Mouse (Mus musculus) liver, embryonic 13.5 days (tissue): ENCODE measurements around the gene Trpm3. TPM values are rescaled to one million over a fixed set of nuclear protein-coding genes. Genes with fewer than 3 reads are reported as not detected.
"Not testable (repeated sequence)": the region's sequence is repeated elsewhere in the genome, so short reads cannot be mapped to it uniquely, and the experiment has no call there.

Source experiments
- ATAC-seq: fragments of 200-750 bp; cut with Nextera tagmentation; 2 replicates; pipeline ENCODE4 v1.8.0; 2017; ENCODE audit warnings: low read depth, mild to moderate bottlenecking, moderate number of reproducible peaks, moderate library complexity
- DNase-seq: peaks from one replicate; pipeline ENCODE4 v3.0.0; 2022
- H3K27ac ChIP-seq: fragments of 300-500 bp; sonication (generic); 2 replicates; pipeline ENCODE4 v1.5.1; 2015; ENCODE audit warnings: moderate library complexity, mild to moderate bottlenecking, inconsistent platforms
- H3K27me3 ChIP-seq: fragments of 300-500 bp; sonication (generic); 2 replicates; pipeline ENCODE4 v1.6.1; 2015; ENCODE audit warnings: mild to moderate bottlenecking, inconsistent platforms
- H3K36me3 ChIP-seq: fragments of 300-500 bp; sonication (generic); 2 replicates; pipeline ENCODE4 v1.6.1; 2015; ENCODE audit warnings: mild to moderate bottlenecking, inconsistent platforms
- H3K4me1 ChIP-seq: fragments of 300-500 bp; sonication (generic); replicated peaks from 2 replicates; pipeline ENCODE4 v1.6.1; 2015; ENCODE audit warnings: inconsistent platforms
- H3K4me2 ChIP-seq: fragments of 300-500 bp; sonication (generic); 2 replicates; pipeline ENCODE4 v1.6.1; 2015; ENCODE audit warnings: inconsistent platforms, mild to moderate bottlenecking, moderate library complexity
- H3K4me3 ChIP-seq: fragments of 300-500 bp; sonication (generic); replicated peaks from 2 replicates; pipeline ENCODE4 v1.5.1; 2015; ENCODE audit warnings: mild to moderate bottlenecking, inconsistent platforms
- H3K9ac ChIP-seq: fragments of 300-500 bp; sonication (generic); 2 replicates; pipeline ENCODE4 v1.6.1; 2015; ENCODE audit warnings: mild to moderate bottlenecking, inconsistent platforms
- H3K9me3 ChIP-seq: fragments of 300-500 bp; sonication (generic); replicated peaks from 2 replicates; pipeline ENCODE4 v1.6.1; 2016; ENCODE audit warnings: inconsistent platforms
- WGBS: fragments of 180-500 bp; shearing (Covaris S2); methylation state at CpG from one replicate; pipeline ENCODE4 v1.1.7; 2015; ENCODE audit not compliant: insufficient replicate concordance; 5-methylcytosine and 5-hydroxymethylcytosine counted together
- polyA plus RNA-seq: library from polyadenylated mRNA; unstranded; fragments of >200 nt; fragmentation: Nextera tagmentation; extraction: Ambion mirVana; gene quantifications from 2 replicates; pipeline ENCODE4 v1.2.1, GENCODE M21; 2015

The Trpm3 gene
- polyA plus RNA-seq, 1 experiment from 2014 or later: 0.08 TPM

DNA sequence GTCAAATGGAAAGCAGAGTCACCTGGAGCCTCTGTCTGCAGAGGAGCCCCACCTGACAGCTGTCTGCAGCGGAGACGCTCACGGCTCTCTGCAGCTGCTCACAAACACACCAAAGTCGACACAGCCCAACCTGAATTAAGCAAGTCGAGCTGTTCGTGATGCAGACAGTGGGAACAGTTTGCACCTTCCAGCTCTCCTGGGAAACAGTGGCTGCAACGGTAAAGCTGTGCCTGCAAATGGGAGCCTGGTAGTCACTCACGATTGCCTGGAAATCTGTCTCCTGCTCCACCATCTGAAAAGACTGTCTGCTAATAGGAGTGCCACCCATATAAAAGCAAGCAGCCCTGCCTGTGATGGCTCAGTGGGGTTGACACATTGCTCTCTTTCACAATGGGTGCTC is 865.0 kb downstream of the Trpm3 start:
- Histone ChIP-seq H3K27me3 (no peaks in the 10 kb centered on the region), H3K36me3 (no peaks in the 10 kb centered on the region), H3K4me2 (no peak overlapping the region), H3K27ac (no peak overlapping the region), H3K4me3 (no peak overlapping the region), H3K9me3 (no peaks in the 10 kb centered on the region), H3K9ac (no peak overlapping the region), H3K4me1 (no peaks in the 10 kb centered on the region)
- ATAC-seq (no peak), DNase-seq (no peak)
- 43% methylated on average over 8 of the region's 8 CpGs for WGBS

DNA sequence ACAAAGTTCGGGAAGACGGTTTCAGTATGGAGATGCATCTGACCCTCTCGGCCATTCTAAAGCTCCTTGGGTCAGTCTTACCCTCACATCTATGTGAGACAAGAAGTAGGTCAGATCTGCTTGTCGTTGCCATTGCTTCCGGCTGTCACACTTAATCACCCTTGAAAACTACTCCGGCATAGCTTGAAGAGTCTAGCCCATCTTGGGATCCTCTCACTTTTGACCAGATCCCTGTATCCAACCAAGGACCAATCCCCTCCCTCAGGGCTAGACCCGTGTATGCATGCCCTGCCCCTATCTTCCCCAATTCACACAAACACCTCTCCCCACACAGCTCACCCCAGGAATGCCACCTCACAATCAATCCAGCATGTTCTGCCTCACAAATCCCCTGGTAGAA is 867.0 kb downstream of the Trpm3 start:
- Histone ChIP-seq H3K27ac (no peak overlapping the region), H3K9me3 (no peaks in the 10 kb centered on the region), H3K36me3 (no peaks in the 10 kb centered on the region), H3K9ac (no peak overlapping the region), H3K4me1 (no peaks in the 10 kb centered on the region), H3K27me3 (no peaks in the 10 kb centered on the region), H3K4me2 (no peak overlapping the region), H3K4me3 (no peak overlapping the region)
- DNase-seq (no peak), ATAC-seq (no peak)
- WGBS: 68% methylated on average over 7 of the region's 7 CpGs

DNA sequence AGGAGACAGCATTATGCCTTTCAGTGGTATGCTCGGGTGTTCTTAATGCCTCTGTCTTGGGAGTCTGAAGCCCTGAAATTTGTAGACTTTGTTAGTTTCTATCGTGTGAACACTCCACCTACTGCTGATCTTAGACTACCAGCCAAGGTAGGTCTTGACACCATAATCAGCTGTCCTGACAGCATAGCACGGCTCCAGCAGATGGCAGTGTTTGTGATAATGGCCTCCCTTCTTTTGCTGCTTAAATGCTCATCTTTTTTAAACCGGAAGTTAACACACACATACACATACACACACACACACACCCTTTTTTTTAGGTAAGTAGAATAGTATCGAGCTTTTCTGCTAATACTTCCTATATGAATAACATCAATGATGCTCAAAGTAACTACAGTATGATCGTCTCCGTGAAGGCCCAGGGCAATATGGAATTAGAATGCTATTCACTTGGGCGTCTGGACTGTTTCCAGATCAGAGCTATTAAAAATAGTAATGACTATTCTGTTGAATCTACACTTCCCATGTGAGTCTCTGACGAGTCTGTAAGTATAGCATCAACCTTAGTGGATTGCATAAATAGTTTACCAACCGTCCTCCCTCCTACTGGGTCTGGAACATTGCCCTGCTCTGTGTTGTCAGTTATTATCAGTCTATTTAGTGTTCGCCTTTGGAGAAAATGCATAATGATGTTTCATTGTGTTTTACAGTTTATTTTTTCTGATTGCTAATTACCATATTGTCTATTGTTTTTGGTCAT is 867.8 kb downstream of the Trpm3 start:
- H3K36me3 ChIP-seq: no peaks in the 10 kb centered on the region
- no peak for ATAC-seq
- H3K9me3 ChIP-seq: no peaks in the 10 kb centered on the region
- DNase-seq: no peak
- H3K4me2 ChIP-seq: no peak overlapping the region
- no peaks in the 10 kb centered on the region for H3K27me3 ChIP-seq
- no peaks in the 10 kb centered on the region for H3K4me1 ChIP-seq
- no peak overlapping the region for H3K27ac ChIP-seq
- no peak overlapping the region for H3K9ac ChIP-seq
- 56% methylated on average over 11 of the region's 11 CpGs for WGBS
- H3K4me3 ChIP-seq: no peak overlapping the region

DNA sequence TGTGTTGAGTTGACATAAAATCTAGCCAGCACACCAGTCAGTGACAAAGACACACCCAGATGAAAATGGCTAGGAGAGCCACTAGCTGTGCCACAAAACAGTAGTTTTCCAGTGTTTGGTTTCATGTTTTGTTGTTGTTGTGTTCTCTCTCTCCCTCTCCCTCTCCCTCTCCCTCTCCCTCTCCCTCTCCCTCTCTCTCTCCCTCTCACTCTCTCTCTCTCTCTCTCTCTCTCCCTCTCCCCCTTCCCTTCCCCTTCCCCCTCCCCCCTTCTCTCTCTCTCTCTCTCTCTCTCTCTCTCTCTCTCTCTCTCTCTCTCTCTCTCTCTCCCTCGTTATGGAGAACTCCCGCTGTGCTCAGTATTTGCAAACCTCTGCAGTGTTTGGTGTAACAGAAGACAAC is 874.8 kb downstream of the Trpm3 start:
- Histone ChIP-seq H3K9me3 (no peaks in the 10 kb centered on the region), H3K36me3 (no peaks in the 10 kb centered on the region), H3K4me2 (no peak overlapping the region), H3K4me1 (no peaks in the 10 kb centered on the region), H3K27ac (no peak overlapping the region), H3K4me3 (no peak overlapping the region), H3K9ac (no peak overlapping the region), H3K27me3 (no peaks in the 10 kb centered on the region)
- ATAC-seq (no peak), DNase-seq (no peak)
- WGBS: no CpG with 5 or more reads among the region's 2 CpGs

DNA sequence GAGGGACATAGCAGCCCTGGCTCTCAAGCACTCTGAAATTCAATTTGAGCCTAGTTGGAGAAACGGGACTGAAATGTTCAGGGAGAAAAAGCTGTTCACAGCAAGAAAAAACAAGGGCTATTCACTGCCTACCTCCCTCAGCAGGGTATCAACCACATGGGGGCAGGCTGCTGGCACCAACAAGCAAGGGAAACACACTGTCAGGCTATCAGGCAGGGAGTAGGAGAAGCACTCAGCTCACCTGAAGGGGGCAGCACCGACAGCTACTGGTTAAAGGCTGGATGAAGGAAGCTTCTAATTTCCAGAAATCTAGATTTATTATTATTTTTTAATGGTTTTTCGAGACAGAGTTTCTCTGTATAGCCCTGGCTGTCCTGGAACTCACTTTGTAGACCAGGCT is 876.7 kb downstream of the Trpm3 start:
- Histone ChIP-seq H3K27ac (no peak overlapping the region), H3K9ac (no peak overlapping the region), H3K36me3 (no peaks in the 10 kb centered on the region), H3K4me1 (no peaks in the 10 kb centered on the region), H3K27me3 (no peaks in the 10 kb centered on the region), H3K4me3 (no peak overlapping the region), H3K4me2 (no peak overlapping the region), H3K9me3 (no peaks in the 10 kb centered on the region)
- DNase-seq (peak; percentile 1), ATAC-seq (no peak)
- WGBS: 36% methylated on average over 3 of the region's 3 CpGs

DNA sequence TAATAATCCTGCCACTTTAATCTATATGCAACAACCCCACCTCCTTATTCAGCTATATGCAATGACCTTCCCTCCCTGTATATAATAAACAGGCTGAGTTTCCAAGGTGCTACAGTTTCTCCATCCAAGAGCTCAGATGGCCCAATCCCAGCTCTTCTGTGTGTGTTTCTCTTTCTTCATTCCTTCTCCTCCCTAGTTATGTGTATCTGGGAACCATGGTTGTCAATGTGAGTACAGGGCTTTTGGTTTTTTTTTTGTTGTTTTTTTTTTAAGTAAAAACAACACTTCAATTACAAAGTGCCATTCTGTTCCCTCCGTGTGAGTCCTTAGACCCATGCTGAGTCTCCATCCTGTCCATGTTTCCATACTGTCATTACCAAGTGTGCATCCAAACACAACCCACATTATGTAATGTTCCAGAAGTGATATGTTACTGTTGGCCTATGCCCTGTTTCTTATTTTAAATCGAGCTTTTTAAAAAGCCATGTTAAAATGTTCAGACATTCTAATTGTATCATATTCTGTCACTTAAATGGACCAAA is 879.4 kb downstream of the Trpm3 start:
- Histone ChIP-seq H3K4me3 (no peak overlapping the region), H3K4me2 (no peak overlapping the region), H3K4me1 (no peaks in the 10 kb centered on the region), H3K27ac (no peak overlapping the region), H3K9me3 (no peaks in the 10 kb centered on the region), H3K36me3 (no peaks in the 10 kb centered on the region), H3K27me3 (no peaks in the 10 kb centered on the region), H3K9ac (no peak overlapping the region)
- DNase-seq (no peak), ATAC-seq (no peak)
- 57% methylated on average over 2 of the region's 2 CpGs for WGBS

DNA sequence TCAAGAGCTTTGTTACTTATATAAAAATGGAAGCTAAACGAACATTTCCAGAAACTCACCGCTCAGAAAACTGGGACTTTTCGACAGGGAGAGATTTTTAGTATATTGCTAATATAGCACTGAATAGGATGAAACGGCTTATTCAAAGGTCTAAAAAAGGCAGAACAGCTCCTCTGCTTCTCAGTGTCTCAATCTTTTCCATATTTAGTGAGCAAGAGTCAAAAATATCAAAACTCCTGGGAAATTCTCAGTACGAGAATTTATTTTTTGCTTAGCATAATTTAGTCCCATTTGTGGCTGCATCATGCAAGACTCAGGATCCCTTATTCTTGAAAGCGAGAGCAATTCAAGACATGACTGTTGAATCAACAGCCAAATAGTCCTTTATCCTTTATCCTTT is 884.1 kb downstream of the Trpm3 start:
- 68% methylated on average over 6 of the region's 6 CpGs for WGBS
- Histone ChIP-seq H3K36me3 (no peaks in the 10 kb centered on the region), H3K9ac (no peak overlapping the region), H3K27me3 (no peaks in the 10 kb centered on the region), H3K4me2 (no peak overlapping the region), H3K9me3 (no peaks in the 10 kb centered on the region), H3K4me1 (no peaks in the 10 kb centered on the region), H3K27ac (no peak overlapping the region), H3K4me3 (no peak overlapping the region)
- no peak for ATAC-seq
- DNase-seq: no peak

DNA sequence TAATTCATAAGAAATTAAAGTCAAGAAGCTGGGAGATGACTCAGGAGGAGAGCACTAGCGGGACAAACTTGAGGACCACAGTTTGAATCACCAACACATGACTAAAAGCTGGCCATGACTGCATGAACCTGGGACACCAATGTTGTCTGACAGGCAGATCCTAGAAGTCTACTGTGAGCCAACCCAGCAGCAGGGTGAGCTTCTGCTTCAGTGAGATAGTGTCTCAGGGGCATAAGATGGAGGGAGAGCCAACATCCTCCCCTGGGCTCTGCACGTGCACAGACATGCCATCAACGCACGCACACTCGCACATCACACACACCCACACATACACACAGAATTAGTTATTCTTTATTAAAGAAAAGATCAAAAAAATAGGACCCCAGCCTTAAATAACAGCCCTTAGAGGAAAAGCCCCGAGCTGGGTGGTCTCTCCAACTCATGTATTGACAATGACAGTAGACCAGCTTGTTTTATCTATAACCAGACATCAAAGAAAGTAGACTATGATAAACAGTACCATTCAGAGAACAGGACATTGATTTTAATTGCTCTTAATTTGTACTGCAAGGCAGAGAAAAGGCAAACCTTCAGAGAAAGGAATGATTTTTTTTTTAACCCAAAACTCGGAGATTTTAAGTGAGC is 884.6 kb downstream of the Trpm3 start:
- no peak overlapping the region for H3K4me2 ChIP-seq
- no peak overlapping the region for H3K4me3 ChIP-seq
- H3K9me3 ChIP-seq: no peaks in the 10 kb centered on the region
- 66% methylated on average over 7 of the region's 7 CpGs for WGBS
- DNase-seq (no peak), ATAC-seq (no peak)
- no peak overlapping the region for H3K9ac ChIP-seq
- no peaks in the 10 kb centered on the region for H3K27me3 ChIP-seq
- H3K4me1 ChIP-seq: no peaks in the 10 kb centered on the region
- no peak overlapping the region for H3K27ac ChIP-seq
- no peaks in the 10 kb centered on the region for H3K36me3 ChIP-seq

DNA sequence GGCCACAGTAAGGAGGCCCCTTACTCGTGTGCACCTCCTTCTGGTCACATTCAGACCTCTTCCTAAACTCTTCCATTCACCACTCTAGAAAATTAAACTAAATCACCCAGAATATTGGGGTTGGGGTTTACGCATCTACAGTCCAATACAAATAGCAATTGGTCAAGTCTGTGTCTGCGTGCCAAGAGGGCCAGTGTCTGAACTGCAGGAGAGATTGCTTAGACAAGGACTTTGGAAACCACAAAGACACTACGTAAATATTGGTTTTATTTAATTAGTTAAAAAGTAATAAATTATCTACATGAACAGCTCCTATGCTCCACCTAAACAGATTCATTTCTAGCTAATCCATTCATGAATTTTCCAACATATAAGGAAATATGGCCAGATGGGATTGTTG is 886.0 kb downstream of the Trpm3 start:
- DNase-seq: no peak
- H3K4me3 ChIP-seq: no peak overlapping the region
- ATAC-seq: no peak
- no peak overlapping the region for H3K27ac ChIP-seq
- 61% methylated on average over 4 of the region's 4 CpGs for WGBS
- H3K9ac ChIP-seq: no peak overlapping the region
- H3K4me1 ChIP-seq: no peaks in the 10 kb centered on the region
- H3K27me3 ChIP-seq: no peaks in the 10 kb centered on the region
- H3K36me3 ChIP-seq: no peaks in the 10 kb centered on the region
- no peaks in the 10 kb centered on the region for H3K9me3 ChIP-seq
- H3K4me2 ChIP-seq: no peak overlapping the region

DNA sequence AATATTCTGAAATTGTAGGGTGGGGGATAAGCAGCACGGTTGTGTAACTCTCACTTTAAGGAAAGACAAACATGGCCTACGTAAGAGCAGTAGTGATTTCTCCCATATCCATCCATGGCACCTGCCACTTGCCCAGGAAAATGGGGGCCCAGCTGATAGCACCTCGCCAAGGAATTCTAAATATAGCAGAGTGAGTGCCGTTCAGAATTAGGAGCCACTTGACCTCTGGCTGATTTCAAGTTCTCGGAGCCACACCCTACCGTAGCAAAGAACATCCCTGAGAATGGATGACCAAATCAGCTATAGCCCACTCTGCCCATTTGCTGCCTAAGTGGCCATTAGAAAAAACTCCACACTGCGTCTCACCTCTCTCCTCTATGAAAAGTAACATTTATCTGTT is 887.6 kb downstream of the Trpm3 start:
- ATAC-seq: no peak
- Histone ChIP-seq H3K9me3 (no peaks in the 10 kb centered on the region), H3K4me1 (no peaks in the 10 kb centered on the region), H3K36me3 (no peaks in the 10 kb centered on the region), H3K27ac (no peak overlapping the region), H3K4me2 (no peak overlapping the region), H3K4me3 (no peak overlapping the region), H3K9ac (no peak overlapping the region), H3K27me3 (no peaks in the 10 kb centered on the region)
- WGBS: 63% methylated on average over 7 of the region's 7 CpGs
- no peak for DNase-seq

DNA sequence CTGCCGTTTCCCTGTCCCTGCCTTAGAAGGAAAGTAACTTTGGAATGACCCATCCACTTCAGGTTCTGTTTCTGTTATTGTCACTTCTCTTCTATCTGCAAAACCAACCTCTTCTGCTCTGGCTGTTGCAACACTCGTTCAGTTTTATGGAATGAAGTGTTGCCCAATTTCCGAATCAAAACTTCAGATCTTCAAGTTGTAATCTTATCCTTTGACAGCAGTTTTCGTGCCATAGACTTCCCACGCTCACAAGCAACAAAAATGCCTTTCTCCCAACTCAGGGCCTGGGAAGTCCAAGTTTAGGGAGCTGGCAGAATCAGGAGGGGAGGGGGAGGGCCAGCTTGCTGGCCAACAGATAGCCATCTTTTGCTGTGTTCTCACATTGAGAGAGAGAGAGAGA is 889.4 kb downstream of the Trpm3 start:
- no peak overlapping the region for H3K9ac ChIP-seq
- WGBS: 62% methylated on average over 5 of the region's 5 CpGs
- H3K4me2 ChIP-seq: no peak overlapping the region
- H3K27ac ChIP-seq: no peak overlapping the region
- ATAC-seq (no peak), DNase-seq (no peak)
- H3K9me3 ChIP-seq: no peaks in the 10 kb centered on the region
- H3K4me1 ChIP-seq: no peaks in the 10 kb centered on the region
- H3K36me3 ChIP-seq: no peaks in the 10 kb centered on the region
- H3K27me3 ChIP-seq: no peaks in the 10 kb centered on the region
- H3K4me3 ChIP-seq: no peak overlapping the region

DNA sequence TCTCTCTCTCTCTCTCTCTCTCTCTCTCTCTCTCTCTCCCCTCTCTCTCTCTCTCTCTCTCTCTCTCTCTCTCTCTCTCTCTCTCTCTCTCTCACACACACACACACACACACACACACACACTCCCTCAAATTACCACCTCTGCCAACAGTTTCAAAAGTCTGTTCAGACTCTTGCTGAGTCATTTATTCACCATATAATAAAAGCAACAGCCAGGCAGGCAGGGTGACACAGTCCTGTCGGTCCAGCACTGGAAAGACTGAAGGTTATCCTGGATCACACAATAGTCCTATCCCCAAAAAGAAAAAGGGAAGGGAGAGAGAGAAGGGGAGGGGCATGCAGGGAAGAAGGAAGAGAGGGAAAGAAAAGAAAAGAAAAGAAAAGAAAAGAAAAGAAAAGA is 894.5 kb downstream of the Trpm3 start:
- H3K4me3 ChIP-seq, H3K27me3 ChIP-seq, H3K9ac ChIP-seq, H3K36me3 ChIP-seq, ATAC-seq, H3K4me1 ChIP-seq, H3K4me2 ChIP-seq, H3K9me3 ChIP-seq, DNase-seq, H3K27ac ChIP-seq: not testable (repeated sequence)
- 39% methylated on average over 1 of the region's 1 CpGs for WGBS
